Mouse (Mus musculus) CD4-positive, CD25-positive, alpha-beta regulatory T cell, adult 2 months (primary cell): Measurements from ENCODE around the gene Cd200r4.
"Not testable (repeated sequence)": the region's sequence is repeated elsewhere in the genome, so short reads cannot be mapped to it uniquely, and the experiment has no call there.

Source experiments
- DNase-seq: peaks from one replicate; pipeline ENCODE4 v3.0.0-alpha.2; 2012; ENCODE audit warnings: low read depth, low spot score

Gene Cd200r4

DNA sequence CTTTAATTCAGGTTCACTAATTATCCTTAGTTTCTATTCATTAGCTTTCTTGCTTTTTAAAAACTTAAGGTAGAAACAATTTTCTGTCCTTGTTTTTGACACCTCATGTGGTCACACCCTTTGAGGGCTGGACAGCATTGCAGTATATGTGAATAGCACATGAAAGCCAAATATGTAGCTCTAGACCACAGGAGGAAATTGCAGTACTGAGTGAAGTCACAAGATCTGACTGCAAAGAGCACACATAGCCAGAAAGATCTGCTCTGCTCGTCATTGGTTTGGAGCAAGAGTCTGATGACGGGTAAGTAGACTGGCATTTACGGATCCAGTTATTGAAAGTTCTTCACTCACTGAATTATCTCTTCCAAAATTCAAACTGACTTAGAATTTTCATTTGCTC is at the start of gene Cd200r4:
Gene Cd200r4, plus strand, starts transcription at position 190 of the 400 bp plus-strand sequence.
- DNase-seq = peak; percentile 13

DNA sequence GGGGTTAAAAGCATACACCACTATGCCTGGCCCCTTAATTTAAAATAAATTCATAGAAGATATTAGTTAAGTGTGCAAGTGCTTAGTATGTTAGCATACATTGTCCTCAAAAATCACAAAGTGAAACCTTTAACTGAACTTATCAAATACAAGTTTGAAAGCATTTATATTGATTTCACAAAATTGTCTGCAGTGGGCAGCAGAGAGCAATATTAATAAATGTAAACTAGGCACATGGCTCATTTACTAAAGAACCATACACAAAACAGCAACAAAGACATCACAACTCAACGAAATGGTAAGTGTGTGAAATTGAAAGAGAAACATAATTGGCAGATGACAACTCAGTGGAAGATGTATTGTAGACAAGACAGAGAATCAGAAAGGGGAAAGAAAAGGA is 49.7 kb upstream of the Cd200r4 start:
- DNase-seq = peak; percentile 69

DNA sequence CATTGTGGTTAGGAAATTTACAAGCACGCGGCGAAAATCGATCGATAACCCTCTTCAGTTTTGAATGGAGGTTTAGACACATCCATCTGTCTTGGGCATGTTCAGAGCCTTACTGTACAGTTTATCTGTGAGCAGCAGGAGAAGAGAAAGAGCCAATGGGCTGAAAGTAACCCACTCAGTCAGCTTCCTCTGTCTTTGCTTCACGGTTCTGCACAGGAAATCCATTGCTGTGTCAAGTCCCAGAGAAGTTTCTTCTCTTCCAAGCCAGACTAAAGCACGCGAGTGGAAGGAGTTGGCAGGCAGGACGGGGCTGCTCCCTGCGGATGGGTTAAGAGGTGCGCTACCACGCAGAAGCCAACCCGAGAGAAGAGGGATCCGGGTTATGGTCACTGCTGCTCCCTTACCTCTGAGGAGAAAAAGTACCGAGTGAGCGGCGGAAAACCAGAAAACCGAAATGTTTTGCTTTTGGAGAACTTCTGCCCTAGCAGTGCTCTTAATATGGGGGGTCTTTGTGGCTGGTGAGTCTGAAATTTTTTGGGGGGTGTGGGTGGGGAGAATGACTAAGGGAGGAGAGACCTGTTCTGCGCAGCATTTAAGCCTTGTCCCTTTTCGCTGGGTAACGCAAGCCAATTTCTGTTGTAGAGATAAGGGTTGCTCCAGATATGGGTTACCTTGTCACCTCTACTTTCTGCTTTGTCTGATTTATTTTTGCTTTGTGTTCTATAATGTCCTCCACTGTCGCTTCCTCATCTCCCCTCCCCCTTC is 45.8 kb upstream of the Cd200r4 start, which contains the start of gene Cd200r1:
Gene Cd200r1, plus strand, starts transcription at position 182 of the 765 bp plus-strand sequence.
- peak; percentile 72 for DNase-seq

DNA sequence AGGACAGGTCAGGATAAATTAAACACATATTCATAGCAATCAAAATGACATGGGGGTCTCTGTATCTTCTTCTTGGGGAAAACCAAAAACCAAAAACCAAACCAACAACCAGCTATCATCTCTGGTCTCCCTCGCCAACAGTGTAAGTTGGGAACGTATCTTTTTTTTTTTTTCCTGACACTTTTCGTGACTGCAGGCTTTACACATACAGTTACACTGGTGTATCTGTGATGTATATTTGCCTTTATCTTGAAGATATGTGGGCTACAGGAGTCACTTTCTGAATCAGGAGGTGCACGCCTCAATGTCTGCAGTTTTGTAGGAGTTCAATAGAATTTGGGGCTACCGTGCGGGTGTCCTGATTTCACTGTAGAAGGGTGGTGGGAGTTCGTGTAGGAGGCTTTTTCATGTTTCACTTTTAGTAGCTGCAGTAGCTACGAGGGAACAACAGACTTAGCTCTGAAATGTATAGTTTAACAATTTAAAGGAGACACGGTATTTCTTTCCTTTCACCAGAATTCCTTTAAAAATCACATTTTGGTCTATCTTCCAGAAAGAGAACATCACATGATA is 45.1 kb upstream of the Cd200r4 start:
- DNase-seq = peak; percentile 44

DNA sequence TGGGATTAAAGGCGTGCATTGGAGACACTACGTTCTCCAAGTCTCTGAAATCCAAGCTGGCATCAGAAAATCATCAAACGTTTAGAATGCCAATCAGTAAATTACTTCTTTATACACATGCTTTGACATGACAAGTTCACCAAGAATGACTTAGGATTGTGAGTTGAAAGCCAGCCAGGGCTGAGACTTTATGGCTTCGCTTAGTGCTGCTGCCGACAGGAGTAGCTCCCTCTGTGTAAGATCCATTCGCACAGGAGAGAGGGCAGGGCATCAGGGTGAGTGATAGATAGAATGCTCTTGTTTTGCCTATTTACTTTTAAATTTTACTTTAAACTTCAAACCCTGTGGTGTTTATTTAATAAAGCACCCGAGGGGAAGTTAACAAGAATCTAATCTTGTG is 44.0 kb upstream of the Cd200r4 start:
- DNase-seq = peak; percentile 33

DNA sequence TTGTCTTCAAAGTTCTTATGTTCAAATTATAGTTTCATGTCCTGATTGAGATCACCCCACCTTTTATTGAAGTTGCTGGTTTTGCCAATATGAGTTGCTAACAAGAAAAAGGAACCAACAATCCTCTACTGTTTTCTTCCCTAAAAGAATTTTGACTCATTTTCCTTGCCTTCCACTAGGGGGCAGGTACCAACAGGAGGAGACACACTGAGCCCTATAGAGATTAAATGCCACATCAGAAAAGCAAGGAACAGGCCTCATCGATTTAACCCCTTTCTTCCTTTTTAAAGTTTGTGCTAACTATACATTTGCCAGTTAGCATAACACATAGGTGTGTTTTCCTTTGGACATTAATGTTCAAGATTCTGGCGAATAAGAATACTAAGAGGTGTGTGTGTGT is 43.6 kb upstream of the Cd200r4 start:
- peak; percentile 71 for DNase-seq

DNA sequence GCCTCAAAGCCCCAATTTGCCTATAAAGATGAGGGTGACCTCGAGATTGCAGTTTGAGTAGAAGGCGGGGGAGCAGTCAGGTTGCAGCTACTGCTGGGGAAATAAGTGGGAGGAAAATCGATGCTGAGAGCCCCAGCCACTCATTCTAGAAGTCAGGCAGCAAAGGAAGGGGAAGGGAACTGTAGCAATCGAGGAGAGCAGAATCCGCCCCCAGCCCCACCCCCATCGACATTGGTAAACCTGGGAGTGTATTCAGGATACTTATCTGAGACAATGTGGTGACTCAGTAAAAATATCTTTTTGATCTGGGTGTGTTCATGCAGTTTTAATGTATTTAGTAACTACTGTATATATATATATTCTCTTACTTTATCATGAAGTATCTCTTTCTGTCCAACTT is 39.0 kb upstream of the Cd200r4 start:
- peak; percentile 41 for DNase-seq

DNA sequence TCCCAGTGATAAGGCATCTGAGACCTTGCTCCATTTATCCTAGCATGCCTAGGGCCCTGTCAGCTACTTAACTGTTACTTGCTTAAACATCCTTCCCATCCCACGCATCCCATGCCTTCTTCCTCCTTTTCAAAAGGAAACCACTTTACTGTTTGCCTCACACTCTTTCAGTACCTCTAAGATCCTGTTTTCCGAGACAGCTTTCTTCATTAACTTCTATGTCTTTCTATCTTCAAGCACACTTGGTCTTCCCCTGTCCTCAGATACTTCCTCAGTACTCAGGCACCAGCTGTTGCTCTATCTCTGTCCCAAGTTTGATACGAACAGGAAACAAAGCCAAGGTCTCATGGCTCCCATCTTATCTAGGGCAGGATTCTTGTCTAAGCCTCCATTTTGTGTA is 37.9 kb upstream of the Cd200r4 start:
- peak; percentile 40 for DNase-seq

DNA sequence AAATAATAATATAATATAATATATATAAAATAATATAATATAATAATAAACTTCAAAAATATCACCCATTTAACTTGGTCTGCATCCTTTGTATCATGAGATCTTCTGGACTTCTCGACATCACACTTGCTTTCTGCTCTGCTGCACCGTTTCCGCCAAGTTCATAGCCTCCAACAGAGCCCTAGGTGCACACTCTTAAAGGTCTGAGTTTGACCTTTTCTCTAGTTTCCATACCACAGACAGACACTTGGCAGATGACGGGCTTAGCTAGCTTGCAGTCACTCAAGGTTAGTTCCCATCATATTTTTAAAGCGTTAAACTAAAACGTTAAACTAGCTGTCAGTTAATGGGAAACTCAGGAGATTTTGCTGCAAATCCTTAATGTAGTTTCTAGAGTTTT is 37.3 kb upstream of the Cd200r4 start:
- peak; percentile 59 for DNase-seq

DNA sequence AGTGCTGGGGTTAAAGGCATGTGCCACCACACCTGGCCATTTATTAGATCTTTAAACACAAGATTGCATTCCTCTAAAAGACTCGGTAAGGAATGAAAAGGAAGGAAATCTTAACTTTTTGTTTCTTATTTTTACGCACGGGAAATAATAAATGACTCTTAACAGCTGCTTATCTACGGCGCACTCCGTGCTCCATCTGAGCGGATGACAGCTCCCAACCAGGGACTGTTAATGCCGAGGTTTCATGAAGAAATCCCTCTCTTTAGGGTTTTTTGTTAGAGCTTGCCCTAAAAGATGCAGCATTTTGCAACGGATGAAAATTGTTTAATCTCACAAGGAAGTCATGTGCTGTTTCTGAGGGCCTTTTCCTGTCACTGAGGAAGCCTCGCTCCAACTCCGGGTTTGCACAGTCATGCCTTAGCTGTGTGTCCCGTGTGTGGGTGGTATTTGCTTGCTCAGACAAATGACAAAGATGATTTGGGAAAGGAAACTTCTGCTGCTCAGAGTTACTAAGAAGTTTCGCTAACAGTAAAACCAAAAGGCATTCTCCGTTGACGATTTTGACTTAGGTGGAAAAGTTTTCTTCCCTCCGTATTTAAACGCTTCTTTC is 32.9 kb upstream of the Cd200r4 start:
- DNase-seq = peak; percentile 68

DNA sequence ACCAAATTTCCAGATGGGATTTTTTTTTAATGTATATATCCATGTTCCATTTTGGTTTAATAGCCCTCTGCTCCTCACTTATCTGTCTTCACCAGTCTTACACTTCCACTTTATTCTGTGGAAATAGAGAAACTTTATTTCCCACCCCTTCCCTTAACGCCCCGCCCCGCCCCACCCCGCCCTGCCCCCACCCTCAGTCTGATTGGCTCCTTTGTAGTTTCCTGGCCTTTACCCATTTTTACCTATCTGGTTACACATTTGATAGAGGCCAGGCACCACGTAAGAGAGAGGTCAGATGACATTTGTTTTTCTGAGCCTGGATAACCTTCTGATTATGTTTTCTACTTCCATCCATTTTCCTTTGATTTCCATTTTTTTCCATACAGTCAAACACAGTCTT is 32.0 kb upstream of the Cd200r4 start:
- no peak for DNase-seq

DNA sequence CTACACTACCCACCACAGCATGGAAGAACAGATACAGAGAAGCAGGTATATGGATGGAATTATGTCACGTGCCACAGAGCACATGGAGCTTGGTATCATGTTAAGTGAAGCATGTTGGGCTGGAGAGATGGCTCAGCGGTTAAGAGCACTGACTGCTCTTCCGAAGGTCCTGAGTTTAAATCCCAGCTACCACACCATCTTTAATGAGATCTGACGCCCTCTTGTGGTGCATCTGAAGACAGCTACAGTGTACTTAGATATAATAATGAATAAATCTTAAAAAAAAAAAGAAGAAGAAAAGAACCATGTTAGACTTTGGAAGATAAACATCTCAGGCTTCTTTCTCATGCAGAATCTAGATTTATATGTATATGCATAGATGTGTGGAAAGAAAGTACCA is 30.8 kb upstream of the Cd200r4 start:
- DNase-seq = peak; percentile 53

DNA sequence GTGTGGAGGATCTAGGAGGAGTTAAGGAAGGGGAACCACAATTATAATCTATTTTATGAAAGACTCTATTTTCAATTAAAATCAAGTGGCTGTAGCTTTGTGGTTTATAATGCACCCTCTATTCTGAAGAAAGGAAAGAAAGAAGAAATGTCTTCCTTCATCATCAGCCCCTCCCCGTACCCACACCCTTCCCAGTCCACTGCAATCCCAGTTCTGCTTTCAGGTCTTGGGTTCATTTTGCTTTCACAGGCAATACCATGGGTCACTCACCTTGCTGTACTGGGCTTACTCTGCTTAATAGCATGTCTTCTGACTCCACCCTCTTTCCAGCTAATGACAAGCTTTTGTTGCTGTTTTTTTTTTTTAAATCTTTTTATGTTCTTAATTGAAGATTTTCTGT is 24.6 kb upstream of the Cd200r4 start:
- DNase-seq = no peak

DNA sequence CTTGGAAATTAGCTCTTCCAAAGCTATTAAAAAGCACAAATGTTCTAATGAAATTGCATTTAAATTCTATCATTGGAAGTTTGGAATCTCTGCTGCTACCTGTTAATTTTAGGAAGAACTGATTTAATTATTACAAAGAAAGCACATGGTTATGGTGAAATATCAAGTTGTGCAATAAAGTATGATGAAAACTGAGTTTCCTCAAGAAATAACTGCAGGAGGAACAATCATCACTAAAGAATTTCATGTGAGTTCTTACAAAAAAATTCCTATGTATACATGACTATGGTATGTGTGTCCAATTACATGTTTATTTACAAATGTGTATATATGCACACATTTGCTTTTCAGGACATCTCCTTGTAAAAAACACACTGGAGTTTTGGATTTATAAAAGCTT is 17.1 kb upstream of the Cd200r4 start:
- no peak for DNase-seq

DNA sequence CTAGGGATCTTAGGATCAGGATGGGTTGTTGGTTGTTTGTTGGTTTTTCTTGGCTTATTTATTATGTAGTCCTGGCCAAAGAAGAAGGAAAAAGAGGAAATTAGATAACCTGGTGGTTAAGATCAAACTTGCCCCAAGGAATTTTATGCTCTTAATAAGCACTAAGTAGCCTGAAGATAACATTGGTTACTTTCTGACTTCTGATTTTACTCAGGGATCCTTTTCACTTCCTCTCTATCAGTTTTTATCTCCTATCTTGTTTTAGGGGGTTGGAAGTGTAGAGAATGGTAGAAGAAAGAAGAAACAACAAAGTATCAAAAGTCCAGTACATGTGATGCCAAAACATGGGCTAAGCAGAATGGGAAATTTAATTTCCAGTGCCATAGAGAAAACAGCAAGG is 5.6 kb upstream of the Cd200r4 start:
- DNase-seq = no peak

DNA sequence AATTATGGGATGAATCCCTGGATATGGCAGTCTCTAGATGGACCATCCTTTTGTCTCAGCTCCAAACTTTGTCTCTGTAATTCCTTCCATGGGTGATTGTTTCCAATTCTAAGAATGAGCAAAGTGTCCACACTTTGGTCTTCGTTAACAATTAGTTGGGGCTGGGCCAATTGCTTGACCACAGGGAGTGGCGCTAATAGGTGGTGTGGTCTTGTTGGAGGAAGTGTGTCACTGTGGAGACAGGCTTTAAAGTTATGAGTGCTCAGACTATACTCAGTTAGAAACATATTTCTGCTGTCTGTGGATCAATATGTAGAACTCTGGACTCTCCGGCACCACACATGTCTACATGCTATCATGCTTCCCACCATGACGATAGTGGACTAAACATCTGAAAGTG is 1.3 kb upstream of the Cd200r4 start:
- not testable (repeated sequence) for DNase-seq

DNA sequence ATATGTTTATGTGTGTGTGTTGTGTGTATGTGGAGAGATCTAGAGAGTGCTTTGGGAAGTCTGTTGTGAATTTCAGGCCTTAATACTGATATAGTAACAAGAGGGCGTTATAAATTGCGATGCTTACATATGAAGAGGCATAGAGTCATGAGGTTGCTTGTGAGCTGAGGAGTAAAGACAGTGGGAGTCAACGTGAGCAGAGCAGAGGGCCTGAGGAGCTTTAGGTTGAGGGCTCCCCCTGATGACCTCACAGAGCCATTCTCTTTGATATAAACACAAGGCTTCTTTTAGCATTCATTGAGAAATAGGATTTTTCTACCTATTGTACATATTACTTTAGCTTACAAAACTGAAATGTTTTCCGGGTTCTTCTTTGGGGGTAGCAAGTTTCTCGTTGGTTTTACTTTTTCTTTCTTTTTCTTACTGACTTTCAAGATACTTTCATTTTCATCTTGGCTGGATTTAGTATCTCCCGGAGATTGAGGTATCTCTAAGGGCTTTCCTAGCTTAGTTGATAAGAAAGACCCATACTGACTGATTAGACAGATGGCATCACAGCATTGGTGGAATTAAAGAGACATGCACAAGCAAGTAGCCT is 1.0 kb downstream of the Cd200r4 start:
- DNase-seq = peak; percentile 13

DNA sequence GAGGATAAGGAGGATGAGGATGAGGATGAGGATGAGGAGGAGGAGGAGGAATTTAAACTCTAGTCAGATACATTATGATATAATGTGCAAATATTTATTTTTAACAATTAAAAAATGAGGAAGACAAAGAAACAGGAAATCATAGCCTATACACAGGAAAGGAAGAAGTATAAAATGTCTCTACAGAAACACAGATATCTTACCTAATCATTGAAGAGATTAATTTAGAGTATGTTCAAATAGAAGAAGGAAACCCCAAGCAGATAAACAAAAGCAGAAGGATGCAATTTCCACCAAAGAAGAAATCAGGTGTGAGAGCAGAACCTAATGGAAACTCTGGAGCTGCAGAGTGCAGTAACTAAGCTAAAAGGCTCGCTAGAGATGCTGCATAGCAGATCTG is 6.5 kb downstream of the Cd200r4 start:
- no peak for DNase-seq

DNA sequence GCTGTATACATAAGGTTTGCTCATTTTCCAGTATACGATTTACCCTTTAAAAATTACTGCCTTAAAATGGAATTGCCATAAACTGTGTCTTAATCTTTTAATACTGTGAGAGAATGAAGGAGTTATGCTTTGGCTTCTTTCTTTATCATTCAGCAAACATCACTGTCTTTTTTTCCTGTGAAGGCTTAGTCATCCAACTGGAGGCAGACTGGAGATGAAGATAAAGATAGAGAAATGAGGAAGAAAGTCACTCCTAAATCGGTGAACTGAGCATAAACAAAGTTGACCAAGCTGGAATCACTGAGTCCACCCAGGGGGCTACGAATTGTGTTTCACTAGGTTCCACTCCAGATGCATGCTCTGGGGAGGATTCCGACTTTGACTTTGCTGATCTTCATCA is 9.0 kb downstream of the Cd200r4 start:
- no peak for DNase-seq

DNA sequence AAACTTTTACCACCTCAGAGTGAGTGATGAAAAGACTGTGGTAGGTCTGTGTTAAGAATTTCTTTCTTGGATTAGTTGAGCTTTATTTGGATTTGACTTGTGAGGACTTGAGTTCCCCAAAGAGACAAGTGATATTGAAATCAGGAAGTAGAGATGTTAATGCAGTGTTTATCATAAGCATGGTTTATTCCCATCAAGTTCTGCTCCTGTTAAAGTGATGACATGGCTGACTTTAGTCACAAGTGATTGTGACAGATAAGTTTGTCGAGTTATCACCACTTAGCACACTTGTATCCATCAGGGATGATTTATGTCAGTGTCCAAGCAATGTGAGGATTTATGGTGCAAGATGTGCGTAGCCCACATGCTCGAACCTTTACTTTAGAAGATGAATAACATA is 20.8 kb downstream of the Cd200r4 start:
- no peak for DNase-seq

DNA sequence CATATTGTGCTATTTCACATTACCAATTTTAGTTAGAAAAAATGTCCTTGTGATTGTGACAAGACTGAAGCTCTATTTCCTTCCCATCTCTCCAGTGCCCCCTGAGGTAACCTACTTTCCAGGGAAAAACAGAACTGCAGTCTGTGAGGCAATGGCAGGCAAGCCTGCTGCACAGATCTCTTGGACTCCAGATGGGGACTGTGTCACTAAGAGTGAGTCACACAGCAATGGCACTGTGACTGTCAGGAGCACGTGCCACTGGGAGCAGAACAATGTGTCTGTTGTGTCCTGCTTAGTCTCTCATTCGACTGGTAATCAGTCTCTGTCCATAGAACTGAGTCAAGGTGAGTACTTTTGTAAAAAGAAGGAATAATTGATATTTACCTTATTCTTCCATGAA is 21.7 kb downstream of the Cd200r4 start:
- not testable (repeated sequence) for DNase-seq

DNA sequence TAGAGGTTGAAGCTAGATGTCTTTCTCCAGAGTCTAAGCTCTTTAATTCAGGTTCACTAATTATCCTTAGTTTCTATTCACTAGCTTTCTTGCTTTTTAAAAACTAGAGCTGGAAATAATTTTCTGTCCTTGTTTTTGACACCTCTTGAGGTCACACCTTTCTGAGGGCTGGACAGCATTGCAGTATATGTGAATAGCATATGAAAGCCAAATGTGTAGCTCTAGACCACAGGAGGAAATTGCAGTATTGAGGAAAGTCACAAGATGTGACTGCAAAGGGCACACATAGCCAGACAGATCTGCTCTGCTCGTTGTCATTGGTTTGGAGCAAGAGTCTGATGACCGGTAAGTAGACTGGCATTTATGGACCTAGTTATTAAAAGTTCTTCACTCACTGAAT is 55.3 kb downstream of the Cd200r4 start, which contains the start of gene Cd200r2:
Gene Cd200r2, plus strand, starts transcription at position 301 of the 400 bp plus-strand sequence.
- DNase-seq = no peak
